ENCODE assay signal across 8 mouse cellular contexts in genomic region chr2:84883084-84883483, GRCm38 (mm10). TPM values are rescaled to one million over a fixed set of nuclear protein-coding genes. Genes with fewer than 3 reads are reported as not detected.
DNase-seq lines count a peak whose midpoint lies in the region; ATAC-seq lines count a peak whose summit lies in the region.

No protein-coding gene starts in this region.

- peak overlapping the region; percentile 52 for H3K4me2 ChIP-seq in heart, embryonic 11.5 days
- H3K4me2 ChIP-seq in hindbrain, embryonic 14.5 days (replicated peaks): peak overlapping the region; percentile 42
- peak overlapping the region; percentile 49 for H3K4me2 ChIP-seq in midbrain, embryonic 12.5 days (replicated peaks)

- H3K36me3 ChIP-seq in heart, embryonic 11.5 days (ENCODE audit: control insufficient read depth, insufficient read depth, low read length): no peaks in the 10 kb centered on the region
- H3K36me3 ChIP-seq in embryonic facial prominence, embryonic 10.5 days (replicated peaks): no peaks in the 10 kb centered on the region
- H3K36me3 ChIP-seq in hindbrain, embryonic 14.5 days (replicated peaks; ENCODE audit: control insufficient read depth, insufficient read depth): no peaks in the 10 kb centered on the region
- H3K36me3 ChIP-seq in midbrain, embryonic 12.5 days: no peaks in the 10 kb centered on the region

- intact Hi-C loops in heart, postnatal 14 days (cut with DNase I): no loop called here

- H3K4me1 ChIP-seq in heart, embryonic 11.5 days (ENCODE audit: control insufficient read depth, insufficient read depth, low read length): peaks cover 24% of the 10 kb centered on the region
- H3K4me1 ChIP-seq in embryonic facial prominence, embryonic 10.5 days: peaks cover 60% of the 10 kb centered on the region
- peaks cover 9% of the 10 kb centered on the region for H3K4me1 ChIP-seq in hindbrain, embryonic 14.5 days (replicated peaks; ENCODE audit: control insufficient read depth, insufficient read depth, low read length)
- peaks cover 35% of the 10 kb centered on the region for H3K4me1 ChIP-seq in midbrain, embryonic 12.5 days

- peak overlapping the region; percentile 20; the same call in 1 of the 2 replicates for H3K4me3 ChIP-seq in heart, embryonic 11.5 days (ENCODE audit: low read depth, low read length)
- H3K4me3 ChIP-seq in embryonic facial prominence, embryonic 10.5 days: peak overlapping the region; percentile 49
- H3K4me3 ChIP-seq in hindbrain, embryonic 14.5 days (replicated peaks; ENCODE audit: low read length): 0 out of 2 replicates have a peak overlapping the region, but pooled peaks have one; percentile 9
- H3K4me3 ChIP-seq in midbrain, embryonic 12.5 days: peak overlapping the region; percentile 24

- DNase-seq in heart, postnatal 14 days: no peak
- DNase-seq in embryonic facial prominence, embryonic 10.5 days (ENCODE audit: low spot score): peak; percentile 39
- DNase-seq in hindbrain, embryonic 14.5 days (ENCODE audit: low spot score): no peak
- DNase-seq in urinary bladder, postnatal 14 days (ENCODE audit: low spot score): no peak
- no peak for DNase-seq in frontal cortex, postnatal 36 days (ENCODE audit: low spot score in 2 of 2)
- DNase-seq in ovary, postnatal 10 days (ENCODE audit: low spot score): no peak

- H3K27me3 ChIP-seq in heart, embryonic 11.5 days (ENCODE audit: control insufficient read depth, insufficient read depth, low read length): peaks cover 85% of the 10 kb centered on the region
- peaks cover 89% of the 10 kb centered on the region for H3K27me3 ChIP-seq in embryonic facial prominence, embryonic 10.5 days (replicated peaks; ENCODE audit: low read depth, poor library complexity, severe bottlenecking)
- peaks cover 74% of the 10 kb centered on the region for H3K27me3 ChIP-seq in hindbrain, embryonic 14.5 days (ENCODE audit: control insufficient read depth, insufficient read depth, low read length)
- H3K27me3 ChIP-seq in midbrain, embryonic 12.5 days: peaks cover 82% of the 10 kb centered on the region

- H3K9me3 ChIP-seq in heart, embryonic 11.5 days (replicated peaks; ENCODE audit: control insufficient read depth, low read length): no peaks in the 10 kb centered on the region
- no peaks in the 10 kb centered on the region for H3K9me3 ChIP-seq in embryonic facial prominence, embryonic 10.5 days
- no peaks in the 10 kb centered on the region for H3K9me3 ChIP-seq in hindbrain, embryonic 14.5 days (ENCODE audit: control insufficient read depth, low read length)
- no peaks in the 10 kb centered on the region for H3K9me3 ChIP-seq in midbrain, embryonic 12.5 days

- H3K27ac ChIP-seq in heart, embryonic 11.5 days (ENCODE audit: low read depth, low read length): no peak overlapping the region
- H3K27ac ChIP-seq in embryonic facial prominence, embryonic 10.5 days (replicated peaks): peak overlapping the region; percentile 76
- no peak overlapping the region for H3K27ac ChIP-seq in hindbrain, embryonic 14.5 days
- H3K27ac ChIP-seq in midbrain, embryonic 12.5 days (replicated peaks): no peak overlapping the region

- ATAC-seq in heart, embryonic 11.5 days (replicated peaks; ENCODE audit: insufficient number of reproducible peaks, low FRiP score, low TSS enrichment): no peak
- ATAC-seq in hindbrain, embryonic 14.5 days (ENCODE audit: low FRiP score): no peak
- ATAC-seq in midbrain, embryonic 12.5 days (ENCODE audit: low FRiP score, low read depth): 0 out of 2 replicates have a peak, but pooled peaks have one; percentile 7

- no peak overlapping the region for H3K9ac ChIP-seq in heart, embryonic 11.5 days (ENCODE audit: low read depth, low read length)
- H3K9ac ChIP-seq in hindbrain, embryonic 14.5 days: no peak overlapping the region
- H3K9ac ChIP-seq in midbrain, embryonic 12.5 days (replicated peaks): no peak overlapping the region

- WGBS in heart, embryonic 11.5 days (ENCODE audit: insufficient replicate concordance): 2% methylated on average over 6 of the region's 6 CpGs
- 2% methylated on average over 6 of the region's 6 CpGs for WGBS in embryonic facial prominence, embryonic 10.5 days
- 9% methylated on average over 6 of the region's 6 CpGs for WGBS in hindbrain, embryonic 14.5 days
- WGBS in midbrain, embryonic 12.5 days: under 1% methylated on average over 6 of the region's 6 CpGs

RNA-seq across cellular contexts. Expression of gene Rtn4rl2, which starts 3.4 kb away (rescaled TPM):
- polyA plus RNA-seq in heart, embryonic 11.5 days (2014; fragmentation: Nextera tagmentation; extraction: Ambion mirVana): 0.23 and 1.1 TPM in 2 replicates
- total RNA-seq in heart, postnatal 14 days (2021): 1 to 10 TPM; 4.7 to 4.9 TPM
- 2.5 and 2.6 TPM in 2 replicates for polyA plus RNA-seq in embryonic facial prominence, embryonic 10.5 days (2016; fragmentation: Nextera tagmentation; extraction: Ambion mirVana)
- polyA plus RNA-seq in hindbrain, embryonic 14.5 days (2014; fragmentation: Nextera tagmentation; extraction: Ambion mirVana): 3.8 and 4.5 TPM in 2 replicates
- polyA plus RNA-seq in midbrain, embryonic 12.5 days (2016; fragmentation: Nextera tagmentation; extraction: Ambion mirVana): 4.1 and 5.4 TPM in 2 replicates

RNA-seq across cellular contexts. Expression of gene Slc43a1, which starts 44.4 kb away (rescaled TPM):
- polyA plus RNA-seq in heart, embryonic 11.5 days (2014; fragmentation: Nextera tagmentation; extraction: Ambion mirVana): 36.1 and 41.4 TPM in 2 replicates
- 1 to 10 TPM; 2.9 to 3.6 TPM for total RNA-seq in heart, postnatal 14 days (2021)
- 30.4 and 35.4 TPM in 2 replicates for polyA plus RNA-seq in embryonic facial prominence, embryonic 10.5 days (2016; fragmentation: Nextera tagmentation; extraction: Ambion mirVana)
- 1.5 and 1.6 TPM in 2 replicates for polyA plus RNA-seq in hindbrain, embryonic 14.5 days (2014; fragmentation: Nextera tagmentation; extraction: Ambion mirVana)
- 9.5 and 10.2 TPM in 2 replicates for polyA plus RNA-seq in midbrain, embryonic 12.5 days (2016; fragmentation: Nextera tagmentation; extraction: Ambion mirVana)

RNA-seq across cellular contexts. Expression of gene Slc43a3, which starts 53.3 kb away (rescaled TPM):
- polyA plus RNA-seq in heart, embryonic 11.5 days (2014; fragmentation: Nextera tagmentation; extraction: Ambion mirVana): 48.2 and 52.5 TPM in 2 replicates
- 100 to 1,000 TPM; 101 to 105 TPM for total RNA-seq in heart, postnatal 14 days (2021)
- 29.5 and 30.8 TPM in 2 replicates for polyA plus RNA-seq in embryonic facial prominence, embryonic 10.5 days (2016; fragmentation: Nextera tagmentation; extraction: Ambion mirVana)
- polyA plus RNA-seq in hindbrain, embryonic 14.5 days (2014; fragmentation: Nextera tagmentation; extraction: Ambion mirVana): 4.8 and 4.9 TPM in 2 replicates
- 10.5 and 14.1 TPM in 2 replicates for polyA plus RNA-seq in midbrain, embryonic 12.5 days (2016; fragmentation: Nextera tagmentation; extraction: Ambion mirVana)

RNA-seq across cellular contexts. Expression of gene Timm10, which starts 56.3 kb away (rescaled TPM):
- 76.8 and 77.9 TPM in 2 replicates for polyA plus RNA-seq in heart, embryonic 11.5 days (2014; fragmentation: Nextera tagmentation; extraction: Ambion mirVana)
- 100 to 1,000 TPM in 1 of 2 experiments, 10 to 100 TPM in 1; 78.1 to 101 TPM for total RNA-seq in heart, postnatal 14 days (2021)
- polyA plus RNA-seq in embryonic facial prominence, embryonic 10.5 days (2016; fragmentation: Nextera tagmentation; extraction: Ambion mirVana): 64.9 and 65.8 TPM in 2 replicates
- 75.8 and 83.3 TPM in 2 replicates for polyA plus RNA-seq in hindbrain, embryonic 14.5 days (2014; fragmentation: Nextera tagmentation; extraction: Ambion mirVana)
- polyA plus RNA-seq in midbrain, embryonic 12.5 days (2016; fragmentation: Nextera tagmentation; extraction: Ambion mirVana): 32.7 and 35.8 TPM in 2 replicates
